Mouse (Mus musculus) liver, embryonic 14.5 days (tissue): ENCODE measurements at regions not wholly inside any gene's neighbourhood (a gene's known extent, or its start where the extent isn't known, plus 50 kb on each side); places are given as distances from the start of the nearest gene placed in this dataset.

ENCODE experiments used
- CTCF ChIP-seq: IDR thresholded peaks from 2 replicates; pipeline ENCODE4 v1.5.1; 2016; ENCODE audit warnings: antibody characterized with exemption, low read depth, control low read depth
- EP300 ChIP-seq: IDR thresholded peaks from 2 replicates; pipeline ENCODE4 v1.6.1; 2016; ENCODE audit warnings: antibody characterized with exemption, low read depth

- TF ChIP-seq CTCF, result no peak
- no peak for TF ChIP-seq EP300
Measured at GRCm38 (mm10) chr13:72711136-72711535, 82.5 kb downstream of the Irx2 start.
